Mouse (Mus musculus): ENCODE measurements around the gene Zfp827.

- TF ChIP-seq CTCF (IDR thresholded peaks at IDR 0.05; ENCODE audit: low read depth) (no peak), EP300 (optimal IDR thresholded peaks at IDR 0.05) (no peak)
Measured at GRCm38 (mm10) chr8:79159397-79159796, 131.2 kb downstream of the Zfp827 start.
